Mouse (Mus musculus) kidney, adult 10 weeks (tissue): Measurements from ENCODE around the gene Lrrc30. TPM values are rescaled to one million over a fixed set of nuclear protein-coding genes. Genes with fewer than 3 reads are reported as not detected.

Experiments used
- polyA plus RNA-seq: library from polyadenylated mRNA; stranded (reverse); fragments of 350-450 nt; fragmentation: Illumina TruSeq; extraction: RNeasy Lipid Tissue Mini Kit (QIAGEN cat#74804); gene quantifications from one replicate; pipeline ENCODE4 v1.2.3, GENCODE M21; 2014; ENCODE audit warnings: low read depth, low replicate concordance

Lrrc30 gene
- polyA plus RNA-seq = not detected

DNA sequence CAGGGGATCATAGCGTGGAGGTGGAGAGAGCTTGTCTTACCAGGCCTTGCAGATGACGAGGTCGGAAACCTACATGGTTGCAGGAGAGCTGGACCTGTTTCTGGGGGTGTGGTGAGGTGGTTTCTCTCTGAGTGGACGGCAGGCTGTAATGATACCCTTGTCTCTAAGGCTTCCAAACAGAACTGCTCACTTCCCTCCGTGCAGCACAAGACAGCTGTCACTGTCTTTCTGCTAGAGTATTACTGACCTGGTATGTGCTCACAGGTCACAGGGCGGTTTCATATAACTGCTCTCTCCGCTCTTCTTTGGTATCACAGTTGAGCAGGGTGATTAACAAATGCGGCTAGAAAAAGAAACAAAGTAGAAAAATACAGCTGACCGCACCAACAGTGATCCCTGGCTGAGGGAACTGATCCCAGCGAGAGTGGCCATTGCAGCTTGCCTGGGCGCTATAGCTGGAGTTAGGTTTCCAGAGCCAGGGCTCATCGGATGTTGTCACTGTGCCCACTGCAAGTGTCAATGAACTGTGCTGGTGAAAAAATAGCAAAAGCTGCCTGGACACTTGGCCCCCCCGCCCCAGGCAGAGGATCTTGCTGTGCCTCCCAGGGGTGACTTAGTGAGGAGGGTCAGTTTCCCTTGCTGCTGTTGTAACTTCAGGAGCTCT is at the start of gene Lrrc30:
Gene Lrrc30 (minus strand): TSS at position 48 of the 664 bp plus-strand sequence.

Other genes with a start within 250 kb of the Lrrc30 start
- 0.77 TPM for gene Lama1, start 64.5 kb upstream of the Lrrc30 start, polyA plus RNA-seq